Mouse (Mus musculus) liver, embryonic 14.5 days (tissue): ENCODE results near the gene Hoxa5.

Source experiments
- CTCF ChIP-seq: IDR thresholded peaks from 2 replicates; pipeline ENCODE4 v1.5.1; 2016; ENCODE audit warnings: antibody characterized with exemption, low read depth, control low read depth
- EP300 ChIP-seq: IDR thresholded peaks from 2 replicates; pipeline ENCODE4 v1.6.1; 2016; ENCODE audit warnings: antibody characterized with exemption, low read depth

DNA sequence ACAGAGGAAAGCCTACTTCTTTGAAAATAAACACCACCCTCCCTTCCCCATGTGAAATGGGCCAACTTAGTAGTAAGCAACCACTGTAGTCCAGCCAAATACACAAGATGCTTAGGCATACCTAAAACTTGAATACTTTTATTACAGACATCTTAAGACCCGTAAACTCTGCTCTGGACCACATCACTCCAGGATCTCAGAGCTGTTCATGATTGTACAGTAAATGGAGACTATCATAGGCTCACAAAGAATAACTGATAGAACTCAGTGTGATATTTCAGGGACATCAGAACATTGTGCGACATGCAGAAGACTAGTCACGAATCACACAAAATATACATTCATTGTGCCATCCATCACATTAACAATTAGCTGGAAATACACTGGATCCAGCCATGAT is 48.9 kb downstream of the Hoxa5 start:
- no peak for TF ChIP-seq CTCF
- TF ChIP-seq EP300 = no peak
